Mouse (Mus musculus) kidney, adult 11 months (tissue): ENCODE measurements around the gene Plet1.

Experiments used
- DNase-seq: peaks from one replicate; pipeline ENCODE4 v3.0.0; 2022

The Plet1 gene

GRCm38 (mm10) chr9:50496546-50496945, 2.2 kb downstream of the Plet1 start:
- DNase-seq: no peak

DNA sequence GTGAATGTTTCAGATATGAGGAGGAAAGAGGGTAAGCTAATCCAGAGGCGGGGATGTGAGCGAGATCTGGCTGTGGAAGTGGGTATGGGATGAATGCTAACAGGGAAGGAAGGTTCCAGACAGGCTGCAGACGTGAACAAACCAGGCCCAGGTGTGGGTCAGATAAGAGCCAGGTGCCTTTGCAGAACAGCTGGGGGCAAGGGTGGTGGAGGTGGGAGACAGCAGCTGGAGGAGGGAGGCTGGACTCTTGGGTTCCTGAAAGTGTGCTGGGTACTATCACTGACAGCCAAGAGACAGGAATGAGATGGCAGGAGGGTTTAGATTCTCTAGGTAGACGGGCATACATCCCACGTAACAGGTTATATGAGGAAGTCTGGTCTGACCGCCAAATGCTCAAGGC, 2.8 kb downstream of the Plet1 start:
- DNase-seq: no peak

DNA sequence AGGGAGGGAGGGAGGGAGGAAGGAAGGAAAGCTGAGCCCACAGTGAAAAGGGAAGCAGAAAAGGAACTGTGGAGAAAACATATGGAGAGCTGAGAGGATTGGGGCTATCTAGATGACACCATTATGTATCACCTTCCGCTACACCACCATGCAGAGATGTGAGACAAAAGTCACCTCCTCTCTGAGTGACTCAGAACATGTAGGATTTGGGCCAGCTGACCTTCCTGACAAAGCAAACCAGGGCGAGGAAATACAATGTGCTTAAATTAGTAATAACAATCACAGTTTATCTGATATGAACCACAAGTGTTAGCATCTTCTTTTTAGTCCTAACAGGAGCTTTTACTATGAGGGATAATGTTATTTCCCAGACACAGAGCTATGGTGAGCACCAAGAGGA, 3.2 kb downstream of the Plet1 start:
- DNase-seq: no peak

DNA sequence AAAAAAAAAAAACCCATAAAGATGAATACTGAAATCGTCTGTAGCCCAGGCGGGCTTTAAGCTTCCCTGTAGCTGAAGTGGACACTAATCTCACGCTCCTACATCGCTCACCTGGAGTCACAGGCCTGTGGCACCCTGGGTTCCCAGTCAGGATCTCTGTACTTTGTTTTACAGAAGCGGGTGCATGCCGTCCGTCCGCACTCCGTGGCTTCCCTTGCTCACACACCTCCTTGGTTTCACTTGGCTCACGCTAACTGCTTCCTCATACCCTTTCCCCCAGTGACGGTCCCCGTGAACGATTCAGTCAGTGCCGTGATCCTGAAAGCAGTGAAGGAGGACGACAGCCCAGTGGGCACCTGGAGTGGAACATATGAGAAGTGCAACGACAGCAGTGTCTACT, 4.5 kb downstream of the Plet1 start:
- no peak for DNase-seq

DNA sequence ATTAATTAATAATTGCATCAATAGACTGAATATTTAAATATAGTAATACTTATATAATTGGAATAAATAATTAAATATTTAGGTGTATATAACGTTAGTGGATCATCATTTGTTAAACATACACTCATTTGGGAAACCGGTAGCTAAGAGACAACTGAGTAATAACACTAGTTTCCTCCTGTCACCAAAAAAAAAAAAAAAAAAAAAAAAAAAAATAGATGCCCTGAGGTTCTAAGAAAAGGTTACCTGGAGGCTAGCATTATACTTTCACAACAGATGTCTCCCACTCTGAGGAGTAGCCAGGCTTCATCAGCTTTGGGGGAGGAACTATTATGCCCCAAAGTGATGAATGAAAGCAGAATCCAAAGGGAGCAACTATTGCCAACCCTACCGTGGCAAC, 5.5 kb downstream of the Plet1 start:
- no peak for DNase-seq

DNA sequence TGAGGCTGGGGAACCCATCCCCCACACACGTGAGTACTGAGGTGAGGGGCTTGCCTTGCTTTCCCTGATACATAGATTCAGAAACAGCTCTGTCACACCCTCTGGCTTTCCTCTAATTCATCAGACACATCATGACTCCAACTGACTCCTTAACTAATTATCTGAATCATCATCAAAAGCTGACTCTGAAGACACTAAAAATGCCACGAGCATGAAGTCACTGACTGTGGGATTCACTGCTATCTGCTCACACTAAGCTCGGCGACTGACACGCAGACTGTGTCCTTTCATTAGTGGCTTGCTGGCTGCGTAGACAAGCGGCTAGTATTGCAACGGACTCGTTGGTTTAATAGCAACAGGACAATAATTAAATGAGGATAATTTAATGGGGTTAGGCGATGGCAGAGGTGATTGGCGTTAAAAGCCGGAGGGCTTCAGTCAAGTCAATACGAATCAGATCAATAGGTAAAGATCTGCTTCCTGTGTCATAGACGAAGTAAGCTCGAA, 6.2 kb downstream of the Plet1 start:
- DNase-seq: no peak

DNA sequence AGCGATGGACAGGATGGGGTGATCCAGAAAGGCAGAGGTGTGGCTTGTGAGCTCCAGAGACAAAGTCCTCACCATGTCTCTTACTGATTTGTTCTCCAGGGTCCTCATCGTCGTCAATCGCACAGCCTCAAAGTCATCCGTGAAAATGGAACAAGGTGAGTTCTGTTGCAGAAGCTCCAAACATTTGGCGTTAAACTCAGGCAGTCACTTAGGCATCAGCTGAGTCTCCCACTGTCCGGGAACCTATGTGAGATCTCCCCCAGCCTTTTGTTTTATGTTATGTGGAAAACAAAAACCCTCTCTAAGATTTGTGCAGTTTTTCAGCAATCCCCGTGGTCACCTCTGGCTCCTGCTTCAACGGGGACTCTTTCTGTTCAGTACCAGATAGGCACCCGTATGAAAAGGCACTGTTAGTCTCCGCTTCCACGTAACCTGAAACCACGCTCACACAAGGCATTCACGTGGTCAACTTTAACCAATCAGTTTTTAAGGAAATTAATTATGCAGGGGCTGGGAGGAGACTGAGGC, 6.7 kb downstream of the Plet1 start:
- DNase-seq: no peak

- DNase-seq: no peak
These were observed 8.6 kb downstream of the Plet1 start for GRCm38 (mm10) chr9:50502949-50503348.

DNA sequence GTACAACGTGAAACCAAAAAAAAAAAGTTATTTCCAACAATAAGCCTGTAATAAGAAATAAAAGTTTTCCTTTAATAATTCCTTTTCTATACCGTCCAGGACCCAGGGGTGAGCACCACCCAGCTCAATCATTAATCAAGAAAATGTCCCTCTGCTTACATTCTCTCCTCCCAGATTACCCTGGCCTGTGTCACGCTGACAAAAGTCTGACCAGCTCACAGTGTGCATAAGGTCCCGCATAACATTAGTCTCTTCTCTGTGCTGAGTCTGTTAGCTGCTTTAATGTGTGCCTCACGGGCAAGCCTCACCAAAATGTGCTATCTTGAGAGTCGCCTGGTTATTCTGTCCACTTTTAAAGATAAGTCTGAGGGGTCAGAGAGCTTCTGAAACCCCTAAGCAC, 11.1 kb downstream of the Plet1 start:
- no peak for DNase-seq

DNA sequence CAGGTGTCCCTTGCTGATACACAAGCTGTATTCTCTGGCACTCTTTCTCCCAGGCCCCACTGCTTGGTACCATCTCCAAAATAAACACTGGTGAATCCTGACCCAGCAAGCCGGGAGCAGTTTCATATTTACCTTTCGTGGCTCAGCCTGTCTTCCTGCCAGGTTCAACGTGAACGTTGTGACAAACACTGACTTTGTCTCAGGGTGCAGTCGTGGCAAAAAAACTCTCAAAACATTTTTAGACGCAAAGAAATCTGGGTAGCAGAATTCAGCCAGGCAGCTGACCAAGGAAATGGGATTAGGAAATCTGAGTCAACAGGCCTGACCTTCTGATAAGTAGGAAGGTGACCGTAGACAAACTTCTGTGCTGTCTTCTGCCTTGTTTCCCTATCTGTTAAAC, 13.2 kb downstream of the Plet1 start:
- no peak for DNase-seq

- DNase-seq: no peak
These were observed 21.1 kb downstream of the Plet1 start for GRCm38 (mm10) chr9:50515462-50515861.

GRCm38 (mm10) chr9:50518781-50519180, 24.5 kb downstream of the Plet1 start:
- DNase-seq: no peak

- DNase-seq: no peak
These were observed 26.4 kb downstream of the Plet1 start for GRCm38 (mm10) chr9:50520748-50521147.

- no peak for DNase-seq
These were observed 27.2 kb downstream of the Plet1 start for GRCm38 (mm10) chr9:50521562-50521961.

GRCm38 (mm10) chr9:50522574-50522973, 28.2 kb downstream of the Plet1 start:
- DNase-seq: no peak

DNA sequence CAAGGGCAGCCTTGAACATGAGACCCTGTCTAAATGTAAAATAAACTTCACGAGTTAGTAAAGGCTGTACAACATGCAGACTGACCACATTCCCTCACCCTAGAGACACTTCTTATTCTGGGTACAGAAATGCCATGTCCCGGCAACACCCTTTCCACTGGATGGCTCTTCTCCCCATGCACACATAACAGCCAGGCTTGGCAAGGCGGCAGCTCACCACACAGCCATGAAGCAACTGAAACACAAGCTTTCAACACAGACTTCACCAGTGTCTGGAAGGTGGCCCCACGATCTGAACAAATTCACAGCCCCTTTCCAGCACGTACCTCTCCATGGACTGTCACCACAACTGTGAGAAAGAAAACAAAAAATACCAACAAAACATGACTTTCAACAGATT, 30.6 kb downstream of the Plet1 start:
- DNase-seq: no peak

GRCm38 (mm10) chr9:50525585-50525984, 31.3 kb downstream of the Plet1 start:
- no peak for DNase-seq

DNA sequence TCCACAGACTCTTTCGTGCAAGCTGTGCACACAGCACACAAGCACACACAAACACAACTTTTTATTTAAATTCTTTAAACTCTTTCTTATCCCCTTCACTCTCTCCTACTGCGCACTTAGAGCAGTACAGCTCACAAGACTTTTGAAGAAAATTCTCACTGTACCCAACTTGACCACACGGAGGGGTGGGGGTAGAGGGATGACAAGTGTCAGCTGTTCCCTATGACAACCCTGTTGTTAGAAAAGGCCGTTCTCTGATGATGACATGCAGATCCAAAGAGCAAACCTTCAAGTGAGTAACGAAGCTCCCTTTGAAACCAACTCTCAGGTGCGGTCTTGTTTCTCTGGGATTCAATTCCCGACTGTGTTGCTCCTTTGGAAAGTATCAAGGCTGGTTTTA, 33.5 kb downstream of the Plet1 start:
- DNase-seq: no peak

DNA sequence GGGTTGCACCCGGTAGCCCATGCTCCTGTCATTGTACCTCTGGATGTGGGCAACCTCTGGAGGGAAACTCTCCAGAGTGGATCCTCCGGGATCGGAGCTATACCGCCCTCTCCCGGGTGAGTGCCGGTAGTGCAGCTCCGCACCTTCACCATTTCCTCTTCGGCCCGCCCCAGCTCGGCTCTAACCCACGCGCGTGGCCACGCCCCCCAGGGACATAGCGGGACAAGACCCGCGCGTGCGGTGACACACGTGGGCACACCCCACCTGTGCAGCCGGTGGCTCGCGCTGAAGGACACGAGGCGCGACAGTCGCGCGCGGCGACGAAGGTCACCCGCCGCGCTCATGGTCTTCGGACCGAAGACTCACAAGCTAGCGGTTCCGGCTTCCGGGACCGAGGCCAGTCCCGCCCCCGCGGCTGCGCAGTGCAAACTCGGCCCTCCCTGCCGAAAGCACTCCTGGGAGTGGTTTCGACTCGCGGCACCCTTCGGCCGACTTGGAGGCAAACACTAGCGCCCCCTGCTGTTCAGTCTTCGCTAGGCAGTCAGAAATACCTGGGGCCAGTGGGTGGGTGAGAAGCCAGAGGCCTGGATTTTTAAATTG, 34.1 kb downstream of the Plet1 start, which contains the start of gene Pts:
Gene Pts (minus strand): TSS at position 432 of the 600 bp plus-strand sequence.
- peak; percentile 96 for DNase-seq

DNA sequence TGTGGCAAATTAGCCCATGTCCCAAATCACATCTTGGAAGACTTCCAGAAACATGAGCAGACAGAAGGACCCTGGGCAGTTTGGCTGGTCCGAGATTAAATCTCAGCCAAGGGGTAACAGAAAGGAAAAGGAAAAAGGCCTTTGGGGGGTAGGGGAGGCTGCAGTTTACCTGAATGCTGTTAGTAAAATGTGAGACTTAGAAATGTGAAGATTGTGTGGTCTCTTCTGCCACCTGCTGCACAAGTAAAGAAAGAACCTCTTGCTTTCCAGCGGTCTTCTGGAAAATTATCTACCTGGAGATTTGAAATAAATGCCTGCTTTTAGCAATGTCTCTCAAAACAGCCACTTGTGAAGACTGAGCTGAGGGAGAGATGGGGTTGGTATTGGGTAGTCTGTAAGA, 36.6 kb downstream of the Plet1 start:
- no peak for DNase-seq

GRCm38 (mm10) chr9:50533328-50533727, 39.0 kb downstream of the Plet1 start:
- DNase-seq: no peak

- no peak for DNase-seq
These were observed 39.5 kb downstream of the Plet1 start for GRCm38 (mm10) chr9:50533791-50534190.

- DNase-seq: no peak
These were observed 41.6 kb downstream of the Plet1 start for GRCm38 (mm10) chr9:50535930-50536329.

- no peak for DNase-seq
These were observed 42.3 kb downstream of the Plet1 start for GRCm38 (mm10) chr9:50536603-50537135.

GRCm38 (mm10) chr9:50537295-50537694, 43.0 kb downstream of the Plet1 start:
- DNase-seq: no peak
